Mouse (Mus musculus) left cerebral cortex, adult 11 months (tissue): ENCODE data around the gene Eya4.
A peak's percentile ranks its signal among the peaks of the same experiment; 100 is the strongest.

ENCODE experiments used
- DNase-seq: peaks from one replicate; pipeline ENCODE4 v3.0.0; 2022; ENCODE audit warnings: low spot score

Eya4 gene

DNA sequence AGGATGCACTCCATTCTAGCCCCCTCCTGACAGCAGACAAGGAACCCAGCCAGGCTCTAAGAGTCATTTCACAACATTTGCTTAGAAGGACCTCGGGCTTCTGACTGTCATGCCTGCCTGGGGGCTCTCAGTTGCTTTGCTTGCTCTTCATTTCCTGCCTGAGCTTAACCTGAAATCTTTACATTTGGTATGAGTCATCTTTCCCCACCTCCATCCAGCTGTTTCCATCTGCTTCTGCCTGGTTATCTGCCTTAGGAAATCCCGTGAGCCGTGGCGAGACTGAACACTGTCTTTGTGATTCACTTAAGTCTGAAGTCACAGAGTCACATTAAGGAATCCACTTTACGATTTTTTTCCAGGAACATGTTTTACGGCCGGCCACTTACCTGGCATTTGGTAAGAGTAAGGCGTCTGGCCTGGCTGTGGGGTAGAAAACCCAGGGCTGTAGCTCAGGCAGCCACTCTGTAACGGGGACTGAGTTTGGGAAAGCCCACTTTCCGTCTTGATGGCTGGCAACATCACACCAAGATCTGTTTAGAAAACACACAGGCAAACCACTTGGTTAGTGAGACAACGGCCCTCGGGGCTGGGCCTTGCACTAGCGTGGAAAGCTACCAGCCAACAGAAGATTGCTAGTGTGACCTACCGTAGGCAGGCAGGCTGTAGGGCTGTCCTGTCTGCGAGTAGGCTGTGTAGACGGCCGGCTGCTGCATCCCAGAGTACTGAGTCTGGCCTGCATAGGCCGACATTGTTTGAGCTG lies 193.5 kb downstream of the Eya4 start:
- DNase-seq, result no peak

DNA sequence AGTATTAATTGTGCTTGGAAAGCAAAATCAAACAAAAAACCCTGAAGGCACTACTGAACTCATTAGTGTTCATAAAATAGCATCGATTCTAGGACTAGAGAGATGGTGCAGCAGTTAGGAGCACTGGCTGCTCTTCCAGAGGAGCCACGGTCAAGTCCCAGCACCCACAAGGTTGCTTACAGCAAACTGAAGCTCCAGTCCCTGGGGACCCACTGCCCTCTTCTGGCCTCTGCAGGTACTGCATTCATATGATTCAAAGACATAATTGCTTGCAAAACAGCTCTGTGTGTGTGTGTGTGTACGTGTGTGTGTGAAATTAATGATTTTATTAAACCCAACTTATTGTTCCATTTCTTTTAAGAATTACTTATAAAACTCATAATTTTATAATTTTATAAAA lies 200.2 kb downstream of the Eya4 start:
- no peak for DNase-seq

- DNase-seq, result peak; percentile 30
Observed at GRCm38 (mm10) chr10:23144616-23145015, 206.0 kb downstream of the Eya4 start.

DNA sequence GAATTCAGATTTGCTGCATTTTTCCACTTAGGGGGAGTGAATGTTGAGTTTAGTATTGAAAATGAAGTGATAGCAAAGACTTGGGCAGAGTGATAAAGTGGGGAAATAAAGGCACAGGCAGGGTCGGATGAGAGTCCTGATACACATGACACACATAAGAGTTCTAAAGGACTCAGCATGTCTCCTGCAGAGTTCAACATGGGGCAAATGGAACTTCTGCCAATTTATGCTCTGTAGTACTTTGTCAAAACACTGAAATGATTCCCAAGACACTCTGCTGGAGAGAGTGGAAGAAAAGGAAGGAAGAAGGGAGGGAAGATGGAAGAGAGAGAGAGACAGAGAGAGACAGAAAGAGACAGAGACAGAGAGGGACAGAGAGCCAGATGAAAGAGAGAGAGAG lies 222.6 kb downstream of the Eya4 start:
- no peak for DNase-seq

DNA sequence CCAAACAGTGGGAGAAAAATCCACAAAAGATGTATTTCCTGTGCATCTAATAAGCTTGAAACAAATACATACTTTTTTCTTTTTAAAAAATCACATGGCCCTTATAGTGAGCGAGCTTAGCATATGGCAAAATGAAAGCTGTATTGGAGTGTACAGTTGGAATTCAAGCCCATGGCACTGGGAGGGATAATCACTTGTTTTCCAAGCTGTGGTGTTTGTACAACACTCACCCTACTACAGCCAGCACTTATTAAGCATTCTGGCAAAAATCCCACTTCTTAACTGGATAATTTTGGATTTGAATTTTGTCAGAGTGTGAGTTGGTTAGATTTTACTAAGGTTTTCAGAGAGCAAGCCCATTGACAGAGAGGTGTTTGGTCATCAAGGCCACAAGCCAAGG lies 223.4 kb downstream of the Eya4 start:
- no peak for DNase-seq

DNA sequence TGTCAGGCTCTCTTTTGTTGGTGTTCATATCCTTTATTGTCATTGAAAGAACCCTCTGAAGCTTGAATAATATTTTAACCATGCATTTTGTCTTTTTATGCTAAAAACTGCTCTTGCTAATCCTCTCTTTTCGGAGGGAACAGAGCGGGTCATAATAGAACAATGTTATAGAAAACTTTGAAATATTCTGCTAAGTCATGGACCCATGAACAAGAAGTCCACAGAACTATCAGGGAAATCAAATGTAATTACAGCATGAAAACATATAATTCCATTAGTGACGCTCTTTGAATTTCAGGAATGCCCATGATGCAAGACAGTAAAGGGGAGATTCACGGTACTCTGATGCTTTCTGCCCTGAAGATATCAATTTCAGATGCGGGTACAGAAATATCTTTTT lies 224.1 kb downstream of the Eya4 start:
- no peak for DNase-seq

DNA sequence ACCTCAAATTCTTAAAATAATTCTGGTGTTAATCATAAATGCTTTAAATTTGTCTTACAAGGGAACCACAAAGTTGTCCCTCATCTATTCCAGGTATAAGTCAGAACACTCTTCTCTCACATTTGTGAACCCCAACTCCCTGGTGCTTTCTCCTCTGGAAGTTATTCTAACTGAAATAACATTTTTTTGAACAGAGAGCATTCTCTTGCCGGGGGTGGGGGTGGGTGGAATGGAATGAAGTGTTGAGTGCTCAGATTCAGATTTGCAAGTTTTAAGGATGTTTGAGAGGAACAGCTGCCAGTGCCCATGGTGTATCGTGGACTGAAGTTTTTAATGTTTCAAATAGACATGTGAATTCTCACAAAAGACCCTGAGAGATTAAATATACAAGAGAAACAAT lies 230.1 kb downstream of the Eya4 start:
- no peak for DNase-seq

DNA sequence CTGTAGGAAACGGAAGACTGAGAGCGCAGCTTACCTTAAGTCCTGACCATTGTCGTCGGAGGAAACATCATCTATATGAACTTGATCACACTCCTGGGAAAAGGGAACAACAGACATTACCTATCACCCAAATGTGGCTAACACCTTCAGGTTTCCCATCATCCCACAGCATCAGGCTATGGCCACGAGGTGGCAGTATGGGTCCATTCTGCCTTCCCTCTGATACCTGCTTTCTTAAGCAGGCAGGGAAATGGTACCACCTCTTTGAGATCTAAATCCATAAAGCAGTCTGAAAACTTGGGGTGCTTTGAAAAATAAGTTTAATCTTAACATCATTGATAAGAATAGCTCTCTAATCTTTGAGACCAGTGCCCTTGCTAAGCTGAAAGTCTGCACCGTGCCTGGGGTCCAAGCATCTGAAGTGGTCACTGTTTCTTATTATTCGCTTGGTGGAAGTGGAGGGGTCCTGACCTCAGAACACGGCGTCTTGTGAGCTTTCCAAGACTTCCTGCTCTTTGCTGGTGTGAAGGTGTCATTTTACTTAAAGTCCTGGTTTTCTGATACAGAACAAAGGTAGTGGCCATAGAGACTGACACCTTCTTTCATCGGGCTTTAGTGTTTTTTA lies 233.7 kb downstream of the Eya4 start:
- peak; percentile 46 for DNase-seq

DNA sequence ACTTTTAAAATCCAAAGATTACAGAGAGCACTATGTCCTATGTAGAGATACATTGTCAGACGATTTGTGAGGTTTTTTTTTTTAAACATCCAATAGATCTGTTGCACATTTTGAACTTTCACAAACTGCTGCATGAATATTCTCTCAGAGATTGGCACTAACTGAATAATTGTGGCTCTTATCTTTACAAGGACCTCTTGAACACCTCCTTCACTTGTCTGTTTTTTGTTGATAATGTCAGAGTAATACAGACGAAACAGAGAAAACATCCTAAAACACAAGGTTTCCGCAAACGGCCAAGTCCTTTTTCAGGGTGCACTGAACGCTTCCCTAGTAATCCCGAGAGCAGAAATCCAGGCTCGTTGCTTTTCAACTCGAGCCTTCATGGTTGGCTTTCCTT lies 234.5 kb downstream of the Eya4 start:
- DNase-seq, result no peak

DNA sequence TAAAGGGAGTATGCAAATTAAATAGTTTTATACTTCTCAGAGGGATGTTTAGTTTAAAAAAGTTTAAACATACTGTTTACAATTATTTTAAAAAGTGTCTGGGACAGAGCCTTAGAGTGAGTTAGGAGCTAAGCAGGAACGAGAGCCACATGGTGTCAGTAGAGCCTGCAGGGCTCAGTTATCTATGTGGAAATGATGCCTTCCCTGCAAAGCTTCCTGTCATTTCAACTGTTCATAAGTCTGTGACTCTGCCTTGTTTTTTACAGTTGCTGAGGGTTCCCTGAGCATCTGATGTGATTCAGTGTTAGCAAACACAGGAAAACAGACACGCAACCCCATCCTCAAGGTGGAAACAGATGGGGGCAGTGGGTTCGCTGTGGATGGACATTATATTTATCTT lies 235.3 kb downstream of the Eya4 start:
- DNase-seq, result no peak

- no peak for DNase-seq
Observed at GRCm38 (mm10) chr10:23108122-23108521, 242.5 kb downstream of the Eya4 start.

DNA sequence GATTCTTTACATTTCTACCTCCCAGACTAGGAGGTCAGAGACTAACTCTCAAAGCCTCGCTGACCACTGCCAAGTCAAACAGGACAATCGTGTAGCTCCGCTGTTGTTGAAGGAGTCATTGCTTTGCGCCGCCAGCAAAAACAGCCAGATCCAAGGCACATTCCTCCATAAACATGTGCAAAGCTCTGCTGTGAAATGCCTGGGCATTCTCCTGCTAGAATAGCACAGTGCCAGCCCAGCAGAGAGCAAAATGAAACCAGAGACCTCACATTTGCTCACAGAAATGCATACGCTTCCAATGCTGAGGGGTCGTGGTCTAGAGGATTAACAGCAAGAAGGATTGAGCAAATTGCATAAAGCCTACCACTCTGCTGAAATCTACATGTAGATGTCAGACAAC lies 258.1 kb downstream of the Eya4 start:
- no peak for DNase-seq

DNA sequence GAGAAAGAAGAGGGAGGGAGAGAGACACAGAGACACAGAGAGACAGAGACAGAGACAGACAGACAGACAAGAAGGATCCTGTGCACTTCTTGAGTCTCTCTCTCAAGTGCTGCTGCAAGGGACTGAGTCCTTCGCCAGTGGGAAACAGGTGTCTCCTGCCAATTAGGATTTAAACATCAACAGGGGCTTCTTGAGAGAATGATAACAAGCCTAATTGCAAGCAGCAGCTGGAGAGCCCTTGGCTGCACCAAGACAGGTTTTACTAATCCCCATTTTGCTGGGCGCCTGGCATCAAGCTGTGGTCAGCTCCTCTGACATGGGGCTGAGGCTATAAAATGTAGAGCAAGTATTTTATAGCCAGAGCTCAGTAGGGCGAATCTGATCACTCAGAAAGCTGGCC lies 259.0 kb downstream of the Eya4 start:
- no peak for DNase-seq

DNA sequence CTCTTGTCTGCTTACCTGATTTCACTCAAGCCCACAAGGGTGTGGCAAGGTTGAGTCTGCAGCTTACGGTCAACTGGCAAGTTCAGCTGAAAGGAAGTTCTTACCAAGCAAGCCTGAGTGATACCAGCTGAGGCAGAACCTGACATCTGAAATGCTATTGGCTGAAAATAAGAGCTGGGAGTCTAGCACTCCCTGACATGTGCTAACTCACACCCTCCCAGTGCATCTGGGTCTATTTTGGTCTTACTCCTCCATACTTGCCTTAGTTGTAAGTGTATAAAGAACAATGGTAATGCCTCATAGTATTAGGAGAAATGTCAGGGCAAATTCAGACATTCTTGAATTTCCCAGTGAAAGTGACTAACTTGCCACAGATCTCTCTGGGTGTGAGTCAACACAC lies 260.3 kb downstream of the Eya4 start:
- DNase-seq, result no peak

DNA sequence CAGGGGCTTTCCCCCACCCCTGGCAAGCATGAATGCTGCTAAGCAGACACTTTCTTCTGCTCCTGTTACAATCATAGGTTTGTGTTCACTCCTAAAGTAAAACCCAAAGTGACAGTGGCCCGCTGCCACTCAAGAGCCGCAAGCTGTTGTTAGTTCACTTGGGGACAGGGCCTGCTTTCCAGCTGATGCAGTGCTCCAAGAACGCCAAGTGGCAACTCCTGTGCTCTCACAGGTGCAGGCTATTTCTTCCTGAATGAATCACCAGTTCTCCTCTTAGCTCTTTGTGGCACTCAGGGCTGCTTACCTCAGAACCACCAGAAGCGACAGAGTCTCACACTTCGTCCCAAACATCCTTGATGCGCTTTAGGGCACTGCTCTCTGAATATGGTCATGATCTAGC lies 261.3 kb downstream of the Eya4 start:
- no peak for DNase-seq

DNA sequence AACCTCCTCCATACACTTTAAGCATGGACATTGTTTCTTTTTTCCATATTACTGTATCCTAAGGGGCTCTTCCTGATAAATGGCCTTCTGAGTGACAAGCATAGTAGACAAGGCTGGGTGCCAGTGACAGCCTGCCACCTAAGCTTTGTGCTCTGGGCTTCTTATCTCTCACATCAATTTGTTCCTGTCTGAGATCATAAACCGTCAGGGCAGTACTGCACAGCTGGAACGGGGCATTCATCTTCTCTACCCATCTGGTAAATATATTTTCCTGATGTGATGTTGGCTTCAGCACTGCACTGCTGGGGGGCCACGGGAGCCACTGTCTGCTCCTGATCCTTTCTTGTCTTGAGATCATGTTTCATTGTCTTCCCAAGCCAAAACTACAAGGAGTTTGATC lies 261.8 kb downstream of the Eya4 start:
- no peak for DNase-seq

DNA sequence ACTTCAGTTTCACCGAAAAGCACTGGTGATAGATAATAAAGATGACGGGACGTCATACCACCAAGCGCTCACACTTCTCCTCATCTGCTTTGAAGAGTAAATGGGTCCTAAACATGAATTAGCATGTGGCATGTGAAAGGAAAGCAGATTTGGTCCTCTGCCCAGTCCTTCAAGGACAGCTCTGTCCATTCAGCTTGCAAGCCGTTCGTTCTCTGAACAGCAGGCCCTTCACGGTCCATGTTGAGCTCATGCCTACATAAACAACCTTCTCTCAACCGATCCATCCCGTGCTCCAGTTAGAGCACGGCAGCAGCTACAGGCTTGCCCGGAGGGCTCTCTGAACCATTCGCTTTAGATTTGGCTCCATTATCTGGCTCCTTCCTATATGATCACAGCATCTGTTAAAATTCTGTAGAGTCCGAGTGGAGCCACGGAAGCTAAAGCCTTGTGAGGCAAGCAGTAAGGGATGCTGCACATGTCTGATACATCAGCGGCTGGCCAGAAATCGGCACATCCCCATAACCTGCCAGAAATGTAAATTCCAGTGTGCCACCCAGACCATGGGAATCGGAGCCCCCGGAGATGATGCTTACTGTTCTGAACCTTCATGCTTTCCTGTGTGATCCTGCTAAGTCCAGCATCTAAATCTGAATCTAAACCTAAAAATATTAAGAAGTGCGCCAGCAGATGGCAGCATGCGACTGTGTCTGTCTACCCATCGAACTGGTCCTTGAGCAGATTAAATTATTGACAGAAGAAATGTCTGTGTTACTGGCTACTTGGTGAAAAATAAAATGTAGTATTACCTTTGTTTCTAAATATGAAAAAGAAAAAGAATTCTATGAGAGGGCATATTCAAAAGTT lies 264.0 kb downstream of the Eya4 start:
- peak; percentile 73 for DNase-seq

DNA sequence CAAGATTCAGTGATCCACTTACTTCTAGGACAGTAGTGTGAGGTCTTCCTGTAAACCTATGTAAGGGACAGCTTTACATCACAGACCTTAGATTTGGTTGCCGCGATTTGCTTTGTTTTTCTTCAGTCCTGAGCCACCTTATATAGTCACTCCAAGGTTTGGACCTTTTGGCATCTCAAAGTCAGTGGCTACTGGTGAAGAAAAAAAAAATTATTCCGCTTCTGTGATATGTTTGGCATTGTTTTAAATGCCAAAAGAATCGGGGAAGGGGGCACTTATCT lies 269.1 kb downstream of the Eya4 start:
- no peak for DNase-seq

DNA sequence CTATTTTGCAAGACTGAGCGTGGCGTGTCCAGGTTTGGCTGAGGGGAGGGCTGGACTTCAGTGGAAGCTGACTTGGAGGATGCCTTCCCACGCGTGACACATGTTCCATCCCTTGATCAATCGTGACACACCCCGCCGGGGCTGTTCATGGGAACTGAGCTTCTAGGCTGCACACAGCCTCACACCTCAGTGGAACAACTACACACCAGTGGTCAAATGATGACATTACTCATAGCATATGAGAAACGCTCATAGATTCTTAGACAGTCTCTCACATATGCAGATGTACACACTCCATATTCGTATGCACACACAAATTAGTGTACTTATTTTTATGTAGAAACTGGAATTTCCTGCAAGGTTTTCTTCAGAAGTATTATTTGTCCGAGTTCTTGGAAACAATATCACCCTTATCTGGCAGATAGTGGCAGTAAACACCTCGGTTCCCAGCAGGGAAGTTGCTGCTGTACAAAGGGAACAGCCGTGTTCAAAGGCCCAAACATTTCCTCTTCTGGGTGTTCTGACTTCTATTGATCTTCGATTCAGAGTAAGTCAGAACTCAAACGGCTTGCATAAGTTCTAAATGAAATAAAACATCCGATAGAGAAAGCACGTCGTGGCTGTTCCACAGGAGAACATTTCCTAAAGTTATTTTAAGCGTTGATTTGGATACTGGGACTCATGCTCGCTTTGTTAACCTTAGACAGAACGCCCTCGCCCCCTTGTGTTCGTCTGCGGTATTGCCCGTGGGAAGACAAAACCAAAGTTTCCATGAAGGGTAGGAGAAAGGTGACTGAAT lies 269.6 kb downstream of the Eya4 start:
- DNase-seq, result peak; percentile 43

DNA sequence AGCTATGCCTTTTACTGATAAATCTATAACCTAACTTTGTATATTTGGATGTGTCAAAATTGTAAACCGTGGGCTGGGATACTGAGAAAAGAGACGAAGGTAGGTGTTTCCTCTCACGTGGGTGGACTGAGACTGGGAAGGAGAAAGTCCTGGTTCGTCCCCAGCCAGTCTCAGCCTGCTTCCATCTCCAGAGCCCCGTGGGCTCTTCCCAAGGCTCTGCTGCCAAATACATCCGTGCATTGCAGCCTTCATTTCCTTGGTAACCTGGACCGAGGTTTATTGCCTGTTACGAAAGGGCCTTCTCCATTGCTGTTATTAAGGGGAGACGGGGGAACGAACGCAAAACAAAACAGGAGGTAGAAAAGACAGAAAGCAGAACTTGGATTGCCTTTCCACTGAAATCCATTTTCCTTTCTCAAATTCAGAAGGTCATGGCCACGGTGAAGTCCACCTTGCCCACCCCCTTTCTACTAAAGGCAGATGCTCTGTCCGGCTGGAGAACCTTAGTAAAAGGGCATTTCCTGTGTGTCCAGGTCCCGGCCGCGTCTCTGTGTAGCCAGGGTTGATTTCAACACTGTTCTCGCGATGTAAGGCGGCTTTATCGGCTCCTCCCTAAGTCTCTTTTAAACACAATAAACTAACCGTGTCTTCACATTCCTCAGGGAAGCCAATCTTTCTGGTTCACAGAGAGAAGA lies 273.7 kb downstream of the Eya4 start:
- no peak for DNase-seq

DNA sequence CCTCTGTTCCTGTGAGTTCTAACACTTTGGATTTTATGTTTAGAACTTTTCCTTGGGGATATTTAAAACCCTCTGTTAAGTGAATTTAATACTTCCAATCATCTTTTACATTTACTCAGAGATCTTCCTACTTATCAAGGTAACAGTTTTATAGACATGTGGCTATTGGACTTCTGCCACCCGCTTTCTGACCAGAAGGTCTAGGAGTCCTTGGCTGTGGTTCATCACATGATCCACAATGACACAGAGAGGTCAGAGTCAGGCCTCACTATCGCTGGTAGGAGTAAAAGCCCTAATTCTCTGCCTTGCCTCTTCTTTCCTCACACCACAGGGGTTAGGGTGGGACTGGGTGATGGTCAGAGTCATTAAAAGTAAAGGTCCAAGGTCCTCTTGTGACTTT lies 277.2 kb downstream of the Eya4 start:
- DNase-seq, result no peak

DNA sequence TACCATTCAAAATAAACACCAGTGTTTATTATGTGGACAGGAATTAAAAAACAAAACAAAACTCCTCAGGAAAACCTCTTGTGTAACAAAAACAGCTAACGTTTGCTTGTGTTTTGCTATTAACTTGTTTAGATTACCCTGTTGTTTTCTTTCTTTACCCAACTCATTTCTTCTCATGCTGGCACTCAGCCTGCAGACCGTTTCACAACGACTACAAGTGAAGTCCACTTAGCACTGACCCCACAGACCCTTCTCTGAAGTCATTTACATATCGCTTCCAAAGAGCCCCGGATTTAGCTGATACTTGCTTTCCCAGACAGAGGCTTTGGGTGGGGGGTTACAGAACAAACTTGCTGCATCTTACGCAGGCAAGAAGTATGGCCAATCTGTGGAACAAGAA lies 286.9 kb downstream of the Eya4 start:
- DNase-seq, result no peak
